Mouse (Mus musculus) heart, adult 2 months (tissue): Measurements from ENCODE around the gene Slc10a1.

Experiments
- CTCF ChIP-seq: fragments of 200-600 bp; IDR thresholded peaks from 2 replicates; pipeline ENCODE4 v1.8.1; 2022; ENCODE audit warnings: antibody characterized with exemption, mild to moderate bottlenecking, moderate library complexity
- POLR2A ChIP-seq: fragments of 200-500 bp; IDR thresholded peaks from 2 replicates; pipeline ENCODE4 v1.6.1; 2011; ENCODE audit warnings: mild to moderate bottlenecking, low read depth, low read length, control low read depth; ENCODE audit not compliant: insufficient read depth

DNA sequence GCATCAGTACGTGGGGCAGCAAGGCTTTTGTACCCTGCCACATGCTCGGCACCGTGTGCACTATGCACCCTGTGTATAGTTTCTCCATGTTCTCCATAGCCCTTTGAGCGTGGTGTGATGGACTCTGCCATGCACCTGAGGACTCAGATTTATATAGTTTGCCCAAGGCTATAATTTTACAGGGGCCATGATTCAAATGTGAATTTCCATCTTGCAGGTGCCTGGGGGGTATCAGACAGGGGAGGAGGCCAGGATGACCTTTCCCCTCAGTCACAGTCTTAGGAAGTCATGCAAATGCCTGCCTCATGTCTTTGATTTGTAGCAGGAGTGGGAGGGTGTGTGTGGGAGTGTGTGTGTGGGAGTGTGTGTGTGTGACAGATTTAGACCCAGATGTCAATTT, 29.1 kb upstream of the Slc10a1 start:
- TF ChIP-seq CTCF, result no peak
- TF ChIP-seq POLR2A, result no peak
